Mouse (Mus musculus) erythroblast, embryonic 14.5 days (primary cell): Measurements from ENCODE around the gene Tead1.

Source experiments
- GATA1 ChIP-seq: IDR thresholded peaks from 2 replicates; pipeline ENCODE4 v1.6.1; 2012; ENCODE audit warnings: low read length, inconsistent platforms, mixed read lengths
- TAL1 ChIP-seq: IDR thresholded peaks from 3 replicates; pipeline ENCODE4 v1.6.1; 2012; ENCODE audit warnings: low read length, inconsistent platforms, mixed read lengths

DNA sequence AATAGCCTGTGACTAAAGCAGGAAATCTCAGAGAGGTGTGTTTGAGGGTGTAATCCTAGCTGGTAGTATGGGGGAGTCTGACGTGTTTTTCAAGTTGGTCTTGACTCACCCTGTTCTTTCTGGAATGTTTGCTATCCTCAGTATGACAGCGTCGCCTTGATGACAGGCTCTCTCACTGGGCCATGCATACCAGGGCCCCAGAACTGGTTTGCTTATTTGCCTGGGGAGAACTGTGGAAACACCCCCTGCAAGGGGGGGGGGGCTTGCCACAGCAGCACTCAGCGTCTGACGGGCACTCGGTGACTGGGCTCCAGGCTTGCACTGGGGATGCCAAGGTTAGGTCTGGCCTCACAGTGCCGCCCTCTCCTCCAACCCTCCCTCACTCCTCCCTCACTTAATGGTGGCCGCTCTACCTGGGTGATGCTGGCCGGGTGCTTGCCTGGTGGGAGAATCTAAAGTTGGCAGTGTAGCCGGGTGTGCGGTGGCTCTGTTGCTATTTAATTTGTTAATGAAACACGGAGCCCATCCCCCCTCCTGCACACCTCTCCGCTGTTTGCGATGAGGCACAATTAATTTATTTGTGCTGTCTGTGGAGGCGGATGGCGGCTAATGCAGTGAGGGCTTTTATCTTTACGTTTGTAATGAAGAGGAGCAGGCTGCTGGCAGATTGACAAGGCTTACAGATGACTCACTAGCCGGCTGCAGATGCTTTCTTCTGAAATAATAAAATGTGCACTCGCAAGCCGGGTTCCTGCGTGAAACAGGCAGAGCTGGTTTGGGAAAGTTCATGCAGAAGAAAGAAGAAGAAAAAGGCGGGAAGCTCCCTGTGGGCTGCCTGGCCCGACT lies 41.2 kb downstream of the Tead1 start:
- TF ChIP-seq GATA1 (no peak), TAL1 (no peak)
